Mouse (Mus musculus) cerebellum, adult 2 months (tissue): ENCODE data around the gene Tubg2.

Experiments
- CTCF ChIP-seq: fragments of 200-500 bp; IDR thresholded peaks from 2 replicates; pipeline ENCODE4 v1.5.1; 2011; ENCODE audit warnings: low read depth, mild to moderate bottlenecking, control low read depth, low read length, moderate library complexity, borderline replicate concordance; ENCODE audit not compliant: insufficient read depth
- POLR2A ChIP-seq: fragments of 200-500 bp; IDR thresholded peaks from 2 replicates; pipeline ENCODE4 v1.6.1; 2011; ENCODE audit warnings: low read length, control low read depth, borderline replicate concordance; ENCODE audit not compliant: insufficient read depth

- no peak for TF ChIP-seq CTCF
- no peak; the same call in 1 of the 2 replicates for TF ChIP-seq POLR2A
Measured at GRCm38 (mm10) chr11:101170354-101170810, 14.7 kb downstream of the Tubg2 start, which contains the start of gene Cntnap1.
